Mouse (Mus musculus) spleen, postnatal 14 days (tissue): ENCODE results near the gene Tsen54.

Experiments used
- DNase-seq, 2 experiments: peaks; one replicate each; pipeline ENCODE4 v3.0.0; 2021 to 2022; ENCODE audit warnings: low spot score in 2 of 2

Tsen54 gene

DNA sequence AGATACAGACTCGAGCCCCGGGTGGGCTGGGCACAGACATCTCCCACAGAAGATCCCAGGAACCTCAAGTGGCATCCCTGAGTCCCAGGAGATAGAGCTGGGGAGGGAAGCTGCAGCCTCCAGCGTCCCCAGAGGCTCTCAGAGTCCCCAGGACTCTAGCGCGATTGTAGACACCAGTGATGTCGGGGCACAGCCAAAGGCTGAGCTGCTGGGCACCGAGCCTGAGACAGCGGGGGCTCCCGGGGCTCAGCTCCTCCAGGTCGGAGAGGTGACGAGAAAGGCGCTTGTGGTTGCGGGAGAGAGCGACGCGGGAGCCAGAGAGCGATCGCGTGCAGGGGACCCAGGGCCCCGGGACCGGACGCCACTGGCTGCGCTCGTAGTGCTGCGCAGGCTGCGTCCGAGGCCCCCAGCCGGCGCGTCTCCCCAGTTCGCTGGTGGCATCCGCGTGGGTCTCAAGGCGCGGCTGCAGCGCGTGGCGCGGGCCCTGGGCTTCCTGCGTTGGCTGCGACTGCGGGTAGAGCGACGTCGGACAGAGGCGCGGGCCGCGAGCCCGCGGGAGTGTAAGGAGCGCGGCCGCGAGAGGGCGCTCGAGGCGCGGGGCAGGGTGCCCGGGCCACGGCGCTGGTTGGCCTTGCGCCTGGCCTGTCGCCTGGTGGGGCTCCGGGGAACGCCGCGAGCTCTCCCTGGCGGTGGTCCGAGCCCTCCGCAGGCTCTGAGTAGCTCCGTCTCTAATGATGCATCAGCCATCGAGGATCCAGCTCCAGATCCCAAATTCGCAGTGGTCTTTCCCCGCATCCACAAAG, 44.8 kb downstream of the Tsen54 start:
- DNase-seq, result peak; percentile 66 to 85

- DNase-seq, result no peak
Observed at GRCm38 (mm10) chr11:115863895-115864294, 49.4 kb downstream of the Tsen54 start.

- no peak for DNase-seq
Observed at GRCm38 (mm10) chr11:115869393-115869792, 54.9 kb downstream of the Tsen54 start.

GRCm38 (mm10) chr11:115872437-115872836, 57.9 kb downstream of the Tsen54 start:
- no peak for DNase-seq
